Mouse (Mus musculus): ENCODE data around the gene Slc28a3. TPM values are rescaled to one million over a fixed set of nuclear protein-coding genes. Genes with fewer than 3 reads are reported as not detected.
A peak's percentile ranks its signal among the peaks of the same experiment; 100 is the strongest.

The Slc28a3 gene
- not detected in 2 replicates for polyA plus RNA-seq (2015; fragmentation: Nextera tagmentation; extraction: Ambion mirVana)

- Histone ChIP-seq H3K9ac (no peak within 1 kb of the TSS), H3K27me3 (peaks cover 21% of the 10 kb centered on the region), H3K9me3 (replicated peaks) (no peaks in the 10 kb centered on the region), H3K36me3 (no peaks in the 10 kb centered on the region), H3K4me2 (0 out of 2 replicates have a peak within 1 kb of the TSS, but pooled peaks have one; percentile 19), H3K4me3 (replicated peaks) (no peak within 1 kb of the TSS), H3K27ac (no peak within 1 kb of the TSS), H3K4me1 (peaks cover 15% of the 10 kb centered on the region)
- no peak for ATAC-seq (replicated peaks; ENCODE audit: low FRiP score)
- 8% methylated on average over 12 of the region's 12 CpGs for WGBS
Observed at GRCm38 (mm10) chr13:58610716-58611115, at the start of gene Slc28a3. Gene Slc28a3 (minus strand): TSS chr13:58610877.

- Histone ChIP-seq H3K27ac (no peak overlapping the region), H3K9ac (no peak overlapping the region), H3K9me3 (replicated peaks) (no peaks in the 10 kb centered on the region), H3K4me2 (no peak overlapping the region), H3K4me1 (no peaks in the 10 kb centered on the region), H3K27me3 (no peaks in the 10 kb centered on the region), H3K4me3 (replicated peaks) (no peak overlapping the region), H3K36me3 (no peaks in the 10 kb centered on the region)
- WGBS = 58% methylated on average over 9 of the region's 9 CpGs
- ATAC-seq (replicated peaks; ENCODE audit: low FRiP score) = no peak
Observed at GRCm38 (mm10) chr13:58657987-58658386, 47.3 kb upstream of the Slc28a3 start.

- Histone ChIP-seq H3K27me3 (no peaks in the 10 kb centered on the region), H3K4me3 (replicated peaks) (no peak overlapping the region), H3K4me2 (no peak overlapping the region), H3K9ac (no peak overlapping the region), H3K4me1 (no peaks in the 10 kb centered on the region), H3K9me3 (replicated peaks) (no peaks in the 10 kb centered on the region), H3K27ac (no peak overlapping the region), H3K36me3 (no peaks in the 10 kb centered on the region)
- no peak for ATAC-seq (replicated peaks; ENCODE audit: low FRiP score)
- 60% methylated on average over 3 of the region's 3 CpGs for WGBS
Observed at GRCm38 (mm10) chr13:58656885-58657284, 46.2 kb upstream of the Slc28a3 start.

- no peaks in the 10 kb centered on the region for H3K9me3 ChIP-seq (replicated peaks)
- H3K9ac ChIP-seq = no peak overlapping the region
- H3K27me3 ChIP-seq = no peaks in the 10 kb centered on the region
- no peak overlapping the region for H3K4me2 ChIP-seq
- H3K4me1 ChIP-seq = no peaks in the 10 kb centered on the region
- H3K36me3 ChIP-seq = no peaks in the 10 kb centered on the region
- 81% methylated on average over 10 of the region's 10 CpGs for WGBS
- H3K27ac ChIP-seq = no peak overlapping the region
- no peak overlapping the region for H3K4me3 ChIP-seq (replicated peaks)
- ATAC-seq (replicated peaks; ENCODE audit: low FRiP score) = no peak
Observed at GRCm38 (mm10) chr13:58655552-58655951, 44.9 kb upstream of the Slc28a3 start.

GRCm38 (mm10) chr13:58640330-58640729, 29.7 kb upstream of the Slc28a3 start:
- Histone ChIP-seq H3K9me3 (replicated peaks) (no peaks in the 10 kb centered on the region), H3K9ac (no peak overlapping the region), H3K36me3 (no peaks in the 10 kb centered on the region), H3K4me1 (no peaks in the 10 kb centered on the region), H3K27me3 (peaks cover 5% of the 10 kb centered on the region), H3K27ac (no peak overlapping the region), H3K4me2 (no peak overlapping the region), H3K4me3 (replicated peaks) (no peak overlapping the region)
- no peak for ATAC-seq (replicated peaks; ENCODE audit: low FRiP score)
- WGBS = 10% methylated on average over 6 of the region's 6 CpGs

- WGBS = 36% methylated on average over 4 of the region's 4 CpGs
- Histone ChIP-seq H3K4me2 (no peak overlapping the region), H3K9me3 (replicated peaks) (no peaks in the 10 kb centered on the region), H3K27me3 (peaks cover 5% of the 10 kb centered on the region), H3K9ac (no peak overlapping the region), H3K4me1 (no peaks in the 10 kb centered on the region), H3K27ac (no peak overlapping the region), H3K4me3 (replicated peaks) (no peak overlapping the region), H3K36me3 (no peaks in the 10 kb centered on the region)
- ATAC-seq (replicated peaks; ENCODE audit: low FRiP score) = no peak
Observed at GRCm38 (mm10) chr13:58638950-58639349, 28.3 kb upstream of the Slc28a3 start.

- Histone ChIP-seq H3K4me1 (no peaks in the 10 kb centered on the region), H3K9ac (no peak overlapping the region), H3K27me3 (peaks cover 10% of the 10 kb centered on the region), H3K4me3 (replicated peaks) (no peak overlapping the region), H3K36me3 (no peaks in the 10 kb centered on the region), H3K27ac (no peak overlapping the region), H3K9me3 (replicated peaks) (no peaks in the 10 kb centered on the region), H3K4me2 (no peak overlapping the region)
- no peak for ATAC-seq (replicated peaks; ENCODE audit: low FRiP score)
- WGBS = 16% methylated on average over 13 of the region's 13 CpGs
Observed at GRCm38 (mm10) chr13:58637360-58638002, 26.8 kb upstream of the Slc28a3 start.

- Histone ChIP-seq H3K4me3 (replicated peaks) (no peak overlapping the region), H3K27ac (no peak overlapping the region), H3K36me3 (no peaks in the 10 kb centered on the region), H3K4me1 (peaks cover 5% of the 10 kb centered on the region), H3K4me2 (no peak overlapping the region), H3K9ac (no peak overlapping the region), H3K27me3 (peaks cover 10% of the 10 kb centered on the region), H3K9me3 (replicated peaks) (no peaks in the 10 kb centered on the region)
- WGBS = 46% methylated on average over 4 of the region's 4 CpGs
- ATAC-seq (replicated peaks; ENCODE audit: low FRiP score) = no peak
Observed at GRCm38 (mm10) chr13:58633887-58634286, 23.2 kb upstream of the Slc28a3 start.

GRCm38 (mm10) chr13:58630756-58631155, 20.1 kb upstream of the Slc28a3 start:
- 0 out of 2 replicates have a peak, but pooled peaks have one; percentile 46 for ATAC-seq (replicated peaks; ENCODE audit: low FRiP score)
- H3K4me3 ChIP-seq (replicated peaks) = no peak overlapping the region
- no peak overlapping the region for H3K4me2 ChIP-seq
- WGBS = 43% methylated on average over 10 of the region's 10 CpGs
- peaks cover 4% of the 10 kb centered on the region for H3K27me3 ChIP-seq
- no peaks in the 10 kb centered on the region for H3K36me3 ChIP-seq
- H3K9me3 ChIP-seq (replicated peaks) = no peaks in the 10 kb centered on the region
- H3K27ac ChIP-seq = no peak overlapping the region
- no peak overlapping the region for H3K9ac ChIP-seq
- H3K4me1 ChIP-seq = peaks cover 5% of the 10 kb centered on the region

GRCm38 (mm10) chr13:58629365-58630050, 18.8 kb upstream of the Slc28a3 start:
- H3K27me3 ChIP-seq = peaks cover 4% of the 10 kb centered on the region
- H3K9ac ChIP-seq = no peak overlapping the region
- no peaks in the 10 kb centered on the region for H3K9me3 ChIP-seq (replicated peaks)
- no peaks in the 10 kb centered on the region for H3K36me3 ChIP-seq
- peak overlapping the region; percentile 33 for H3K4me2 ChIP-seq
- 24% methylated on average over 13 of the region's 13 CpGs for WGBS
- ATAC-seq (replicated peaks; ENCODE audit: low FRiP score) = no peak
- H3K4me1 ChIP-seq = peaks cover 5% of the 10 kb centered on the region
- no peak overlapping the region for H3K27ac ChIP-seq
- H3K4me3 ChIP-seq (replicated peaks) = no peak overlapping the region

GRCm38 (mm10) chr13:58622647-58623046, 12.0 kb upstream of the Slc28a3 start:
- Histone ChIP-seq H3K4me2 (no peak overlapping the region), H3K27ac (no peak overlapping the region), H3K4me3 (replicated peaks) (no peak overlapping the region), H3K4me1 (no peaks in the 10 kb centered on the region), H3K27me3 (no peaks in the 10 kb centered on the region), H3K9ac (no peak overlapping the region), H3K36me3 (no peaks in the 10 kb centered on the region), H3K9me3 (replicated peaks) (no peaks in the 10 kb centered on the region)
- 13% methylated on average over 8 of the region's 8 CpGs for WGBS
- ATAC-seq (replicated peaks; ENCODE audit: low FRiP score) = no peak

GRCm38 (mm10) chr13:58619301-58619700, 8.6 kb upstream of the Slc28a3 start:
- no peak overlapping the region for H3K4me2 ChIP-seq
- no peak overlapping the region for H3K4me3 ChIP-seq (replicated peaks)
- no peaks in the 10 kb centered on the region for H3K36me3 ChIP-seq
- 78% methylated on average over 5 of the region's 5 CpGs for WGBS
- ATAC-seq (replicated peaks; ENCODE audit: low FRiP score) = no peak
- no peaks in the 10 kb centered on the region for H3K4me1 ChIP-seq
- no peaks in the 10 kb centered on the region for H3K27me3 ChIP-seq
- no peak overlapping the region for H3K9ac ChIP-seq
- H3K27ac ChIP-seq = no peak overlapping the region
- H3K9me3 ChIP-seq (replicated peaks) = no peaks in the 10 kb centered on the region

All from kidney, embryonic 15.5 days (tissue).